Mouse (Mus musculus): Measurements from ENCODE around the gene Tor1a. TPM values are rescaled to one million over a fixed set of nuclear protein-coding genes. Genes with fewer than 3 reads are reported as not detected.
A peak's percentile ranks its signal among the peaks of the same experiment; 100 is the strongest.
"Not testable (repeated sequence)": the region's sequence is repeated elsewhere in the genome, so short reads cannot be mapped to it uniquely, and the experiment has no call there.

Gene Tor1a
- polyA plus RNA-seq, 1 experiment from 2014 or later, result 69.6 TPM

- Histone ChIP-seq H3K9ac (ENCODE audit: low read length) (no peak overlapping the region), H3K4me2 (ENCODE audit: low read length) (no peak overlapping the region), H3K36me3 (ENCODE audit: control insufficient read depth, insufficient read depth, low read length) (peaks cover 98% of the 10 kb centered on the region), H3K27ac (ENCODE audit: low read depth) (no peak overlapping the region), H3K4me3 (ENCODE audit: low read depth, low read length) (no peak overlapping the region), H3K4me1 (replicated peaks; ENCODE audit: control insufficient read depth, insufficient read depth, low read length) (peaks cover under 1% of the 10 kb centered on the region; the same call in 1 of the 2 replicates), H3K9me3 (ENCODE audit: control insufficient read depth, low read length) (no peaks in the 10 kb centered on the region), H3K27me3 (replicated peaks; ENCODE audit: control insufficient read depth, insufficient read depth, low read length) (no peaks in the 10 kb centered on the region)
- DNase-seq (ENCODE audit: low spot score) (no peak), ATAC-seq (replicated peaks; ENCODE audit: low FRiP score, low TSS enrichment, low read depth) (no peak)
- WGBS, result 52% methylated on average over 5 of the region's 5 CpGs
Measured at GRCm38 (mm10) chr2:30959856-30960255, 7.9 kb downstream of the Tor1a start.

- ATAC-seq (replicated peaks; ENCODE audit: low FRiP score, low TSS enrichment, low read depth) (no peak), DNase-seq (ENCODE audit: low spot score) (no peak)
- 88% methylated on average over 14 of the region's 14 CpGs for WGBS
- H3K4me2 ChIP-seq (ENCODE audit: low read length), result no peak overlapping the region
- no peaks in the 10 kb centered on the region for H3K9me3 ChIP-seq (ENCODE audit: control insufficient read depth, low read length)
- H3K4me3 ChIP-seq (ENCODE audit: low read depth, low read length), result no peak overlapping the region
- no peak overlapping the region for H3K27ac ChIP-seq (ENCODE audit: low read depth)
- peaks cover 88% of the 10 kb centered on the region for H3K36me3 ChIP-seq (ENCODE audit: control insufficient read depth, insufficient read depth, low read length)
- no peak overlapping the region for H3K9ac ChIP-seq (ENCODE audit: low read length)
- peaks cover 12% of the 10 kb centered on the region for H3K4me1 ChIP-seq (replicated peaks; ENCODE audit: control insufficient read depth, insufficient read depth, low read length)
- H3K27me3 ChIP-seq (replicated peaks; ENCODE audit: control insufficient read depth, insufficient read depth, low read length), result no peaks in the 10 kb centered on the region
Measured at GRCm38 (mm10) chr2:30958726-30959125, 9.0 kb downstream of the Tor1a start.

- Histone ChIP-seq H3K4me2 (ENCODE audit: low read length) (no peak overlapping the region), H3K27me3 (replicated peaks; ENCODE audit: control insufficient read depth, insufficient read depth, low read length) (no peaks in the 10 kb centered on the region), H3K27ac (ENCODE audit: low read depth) (no peak overlapping the region), H3K4me3 (ENCODE audit: low read depth, low read length) (no peak overlapping the region), H3K9me3 (ENCODE audit: control insufficient read depth, low read length) (no peaks in the 10 kb centered on the region), H3K4me1 (replicated peaks; ENCODE audit: control insufficient read depth, insufficient read depth, low read length) (peaks cover 13% of the 10 kb centered on the region), H3K9ac (ENCODE audit: low read length) (no peak overlapping the region), H3K36me3 (ENCODE audit: control insufficient read depth, insufficient read depth, low read length) (peaks cover 75% of the 10 kb centered on the region)
- DNase-seq (ENCODE audit: low spot score), result no peak
- 90% methylated on average over 4 of the region's 4 CpGs for WGBS
- no peak for ATAC-seq (replicated peaks; ENCODE audit: low FRiP score, low TSS enrichment, low read depth)
Measured at GRCm38 (mm10) chr2:30957511-30957910, 10.2 kb downstream of the Tor1a start.

- Histone ChIP-seq H3K4me1 (replicated peaks; ENCODE audit: control insufficient read depth, insufficient read depth, low read length) (peaks cover 15% of the 10 kb centered on the region), H3K9ac (ENCODE audit: low read length) (no peak overlapping the region; the same call in 1 of the 2 replicates), H3K36me3 (ENCODE audit: control insufficient read depth, insufficient read depth, low read length) (peaks cover 48% of the 10 kb centered on the region), H3K4me3 (ENCODE audit: low read depth, low read length) (0 out of 2 replicates have a peak overlapping the region, but pooled peaks have one; percentile 92), H3K4me2 (ENCODE audit: low read length) (peak overlapping the region; percentile 68), H3K27ac (ENCODE audit: low read depth) (no peak overlapping the region), H3K27me3 (replicated peaks; ENCODE audit: control insufficient read depth, insufficient read depth, low read length) (no peaks in the 10 kb centered on the region), H3K9me3 (ENCODE audit: control insufficient read depth, low read length) (no peaks in the 10 kb centered on the region)
- WGBS, result 69% methylated on average over 6 of the region's 6 CpGs
- ATAC-seq (replicated peaks; ENCODE audit: low FRiP score, low TSS enrichment, low read depth) (no peak), DNase-seq (ENCODE audit: low spot score) (no peak)
Measured at GRCm38 (mm10) chr2:30954797-30955196, 12.9 kb downstream of the Tor1a start.

- ATAC-seq (replicated peaks; ENCODE audit: low FRiP score, low TSS enrichment, low read depth), result peak; percentile 88
- peak; percentile 89 for DNase-seq (ENCODE audit: low spot score)
- H3K9ac ChIP-seq (ENCODE audit: low read length), result peak within 1 kb of the TSS; percentile 92
- no peaks in the 10 kb centered on the region for H3K9me3 ChIP-seq (ENCODE audit: control insufficient read depth, low read length)
- H3K27me3 ChIP-seq (replicated peaks; ENCODE audit: control insufficient read depth, insufficient read depth, low read length), result no peaks in the 10 kb centered on the region
- H3K36me3 ChIP-seq (ENCODE audit: control insufficient read depth, insufficient read depth, low read length), result peaks cover 30% of the 10 kb centered on the region
- H3K4me2 ChIP-seq (ENCODE audit: low read length), result peak within 1 kb of the TSS; percentile 68
- peak within 1 kb of the TSS; percentile 74 for H3K27ac ChIP-seq (ENCODE audit: low read depth)
- peak within 1 kb of the TSS; percentile 92 for H3K4me3 ChIP-seq (ENCODE audit: low read depth, low read length)
- WGBS, result under 1% methylated on average over 60 of the region's 60 CpGs
- peaks cover 15% of the 10 kb centered on the region for H3K4me1 ChIP-seq (replicated peaks; ENCODE audit: control insufficient read depth, insufficient read depth, low read length)
Measured at GRCm38 (mm10) chr2:30952824-30953490, 14.8 kb downstream of the Tor1a start, which contains the start of gene Tor1b. Tor1b (plus strand) TSS chr2:30952959.

GRCm38 (mm10) chr2:30952457-30952823 lies 15.3 kb downstream of the Tor1a start:
- no peak for DNase-seq (ENCODE audit: low spot score)
- Histone ChIP-seq H3K9me3 (ENCODE audit: control insufficient read depth, low read length) (no peaks in the 10 kb centered on the region), H3K9ac (ENCODE audit: low read length) (no peak overlapping the region), H3K4me1 (replicated peaks; ENCODE audit: control insufficient read depth, insufficient read depth, low read length) (peaks cover 15% of the 10 kb centered on the region), H3K4me3 (ENCODE audit: low read depth, low read length) (peak overlapping the region; percentile 92), H3K27ac (ENCODE audit: low read depth) (peak overlapping the region; percentile 74; the same call in 1 of the 2 replicates), H3K4me2 (ENCODE audit: low read length) (peak overlapping the region; percentile 68), H3K27me3 (replicated peaks; ENCODE audit: control insufficient read depth, insufficient read depth, low read length) (no peaks in the 10 kb centered on the region), H3K36me3 (ENCODE audit: control insufficient read depth, insufficient read depth, low read length) (peaks cover 25% of the 10 kb centered on the region)
- ATAC-seq (replicated peaks; ENCODE audit: low FRiP score, low TSS enrichment, low read depth), result peak; percentile 24
- 29% methylated on average over 5 of the region's 5 CpGs for WGBS

GRCm38 (mm10) chr2:30942603-30943011 lies 25.1 kb downstream of the Tor1a start:
- Histone ChIP-seq H3K9me3 (ENCODE audit: control insufficient read depth, low read length) (no peaks in the 10 kb centered on the region), H3K36me3 (ENCODE audit: control insufficient read depth, insufficient read depth, low read length) (no peaks in the 10 kb centered on the region), H3K27ac (ENCODE audit: low read depth) (no peak overlapping the region), H3K27me3 (replicated peaks; ENCODE audit: control insufficient read depth, insufficient read depth, low read length) (no peaks in the 10 kb centered on the region), H3K4me1 (replicated peaks; ENCODE audit: control insufficient read depth, insufficient read depth, low read length) (no peaks in the 10 kb centered on the region), H3K4me2 (ENCODE audit: low read length) (peak overlapping the region; percentile 44), H3K9ac (ENCODE audit: low read length) (no peak overlapping the region), H3K4me3 (ENCODE audit: low read depth, low read length) (peak overlapping the region; percentile 26)
- 27% methylated on average over 16 of the region's 16 CpGs for WGBS
- ATAC-seq (replicated peaks; ENCODE audit: low FRiP score, low TSS enrichment, low read depth) (peak; percentile 78), DNase-seq (ENCODE audit: low spot score) (peak; percentile 84)

GRCm38 (mm10) chr2:30942116-30942515 lies 25.6 kb downstream of the Tor1a start:
- not testable (repeated sequence) for H3K27ac ChIP-seq (ENCODE audit: low read depth); H3K9ac ChIP-seq (ENCODE audit: low read length); H3K4me3 ChIP-seq (ENCODE audit: low read depth, low read length); H3K9me3 ChIP-seq (ENCODE audit: control insufficient read depth, low read length); ATAC-seq (replicated peaks; ENCODE audit: low FRiP score, low TSS enrichment, low read depth); H3K4me1 ChIP-seq (replicated peaks; ENCODE audit: control insufficient read depth, insufficient read depth, low read length); H3K27me3 ChIP-seq (replicated peaks; ENCODE audit: control insufficient read depth, insufficient read depth, low read length); DNase-seq (ENCODE audit: low spot score); H3K36me3 ChIP-seq (ENCODE audit: control insufficient read depth, insufficient read depth, low read length)
- whole genome bisulfite sequencing, result 47% methylated on average over 7 of the region's 7 CpGs
- peak overlapping the region; percentile 44 for H3K4me2 ChIP-seq (ENCODE audit: low read length)

- DNase-seq (ENCODE audit: low spot score) (no peak), ATAC-seq (replicated peaks; ENCODE audit: low FRiP score, low TSS enrichment, low read depth) (no peak)
- 90% methylated on average over 5 of the region's 5 CpGs for WGBS
- Histone ChIP-seq H3K4me1 (replicated peaks; ENCODE audit: control insufficient read depth, insufficient read depth, low read length) (no peaks in the 10 kb centered on the region), H3K36me3 (ENCODE audit: control insufficient read depth, insufficient read depth, low read length) (no peaks in the 10 kb centered on the region), H3K27me3 (replicated peaks; ENCODE audit: control insufficient read depth, insufficient read depth, low read length) (no peaks in the 10 kb centered on the region), H3K9ac (ENCODE audit: low read length) (no peak overlapping the region), H3K4me2 (ENCODE audit: low read length) (no peak overlapping the region), H3K27ac (ENCODE audit: low read depth) (no peak overlapping the region), H3K9me3 (ENCODE audit: control insufficient read depth, low read length) (no peaks in the 10 kb centered on the region), H3K4me3 (ENCODE audit: low read depth, low read length) (no peak overlapping the region)
Measured at GRCm38 (mm10) chr2:30941586-30941985, 26.1 kb downstream of the Tor1a start.
